Mouse (Mus musculus): ENCODE data around the gene Fcamr.

Fcamr gene

GRCm38 (mm10) chr1:130800602-130801001 is at the start of gene Fcamr:
TSS of gene Fcamr (plus strand) at chr1:130800902.
- DNase-seq = no peak

GRCm38 (mm10) chr1:130759689-130760088 is 41.0 kb upstream of the Fcamr start:
- DNase-seq = no peak

- no peak for DNase-seq
Observed at GRCm38 (mm10) chr1:130761597-130761996, 39.1 kb upstream of the Fcamr start.

GRCm38 (mm10) chr1:130762045-130762760 is 38.5 kb upstream of the Fcamr start:
- DNase-seq = no peak

- DNase-seq = no peak
Observed at GRCm38 (mm10) chr1:130764027-130764461, 36.7 kb upstream of the Fcamr start.

GRCm38 (mm10) chr1:130767066-130767465 is 33.6 kb upstream of the Fcamr start:
- peak in 1 of 2 experiments; percentile 26 for DNase-seq

GRCm38 (mm10) chr1:130769925-130770324 is 30.8 kb upstream of the Fcamr start:
- DNase-seq = no peak

GRCm38 (mm10) chr1:130770487-130770886 is 30.2 kb upstream of the Fcamr start:
- DNase-seq = peak in 1 of 2 experiments; percentile 11

GRCm38 (mm10) chr1:130770981-130771494 is 29.7 kb upstream of the Fcamr start:
- DNase-seq = no peak

- no peak for DNase-seq
Observed at GRCm38 (mm10) chr1:130775234-130775633, 25.5 kb upstream of the Fcamr start.

- DNase-seq = no peak
Observed at GRCm38 (mm10) chr1:130775691-130776331, 24.9 kb upstream of the Fcamr start.

- DNase-seq = no peak
Observed at GRCm38 (mm10) chr1:130776645-130777044, 24.1 kb upstream of the Fcamr start.

- no peak for DNase-seq
Observed at GRCm38 (mm10) chr1:130779867-130780266, 20.8 kb upstream of the Fcamr start.

GRCm38 (mm10) chr1:130784054-130784453 is 16.6 kb upstream of the Fcamr start:
- DNase-seq = peak; percentile 53 to 61

GRCm38 (mm10) chr1:130787001-130787400 is 13.7 kb upstream of the Fcamr start:
- DNase-seq = peak; percentile 37 to 62

- no peak for DNase-seq
Observed at GRCm38 (mm10) chr1:130789512-130790451, 10.9 kb upstream of the Fcamr start.

GRCm38 (mm10) chr1:130795331-130795730 is 5.4 kb upstream of the Fcamr start:
- DNase-seq = no peak

- peak; percentile 80 to 91 for DNase-seq
Observed at GRCm38 (mm10) chr1:130796967-130797684, 3.6 kb upstream of the Fcamr start.

- peak; percentile 38 to 67 for DNase-seq
Observed at GRCm38 (mm10) chr1:130798037-130798436, 2.7 kb upstream of the Fcamr start.

- peak in 1 of 2 experiments; percentile 43 for DNase-seq
Observed at GRCm38 (mm10) chr1:130798551-130798950, 2.2 kb upstream of the Fcamr start.

GRCm38 (mm10) chr1:130799399-130799798 is 1.3 kb upstream of the Fcamr start:
- no peak for DNase-seq

- no peak for DNase-seq
Observed at GRCm38 (mm10) chr1:130801511-130801910, 809 bp downstream of the Fcamr start.
